Mouse (Mus musculus): ENCODE results near the gene Atg5.

GRCm38 (mm10) chr10:44316280-44317270, 48.4 kb downstream of the Atg5 start:
- TF ChIP-seq POLR2A (IDR thresholded peaks at IDR 0.05; ENCODE audit: control insufficient read depth, extremely low read depth, insufficient read depth, low read length, poor library complexity) (no peak), CTCF (IDR thresholded peaks at IDR 0.05; ENCODE audit: borderline replicate concordance, control insufficient read depth, extremely low read depth, insufficient read depth, low read length, poor library complexity) (no peak)

Measured in thymus, adult 2 months (tissue).